11 mouse cellular contexts compared by ENCODE assay signal in genomic region chr13:101547887-101548286, GRCm38 (mm10).
DNase-seq lines count a peak whose midpoint lies in the region; ATAC-seq lines count a peak whose summit lies in the region.
"Had no signal": no experiment of that assay in that cellular context is flagged by ENCODE, and none has a peak within 500 bp of the region (broad histone marks: within the 10 kb centered on the region; RNA-seq: fewer than 3 reads in every experiment).

No protein-coding gene starts in this region.

- peak overlapping the region; percentile 51 for H3K9ac ChIP-seq in liver, embryonic 12.5 days

- H3K27ac ChIP-seq in liver, embryonic 12.5 days = peak overlapping the region; percentile 98

- 4% methylated on average over 6 of the region's 6 CpGs for WGBS in liver, embryonic 12.5 days (ENCODE audit: insufficient replicate concordance)

- 0 out of 2 replicates have a peak, but pooled peaks cover 4% of the 10 kb centered on the region for H3K27me3 ChIP-seq in liver, embryonic 12.5 days (replicated peaks)

- H3K4me1 ChIP-seq in liver, embryonic 12.5 days = peaks cover 96% of the 10 kb centered on the region

- ATAC-seq in frontal cortex, adult (ENCODE audit: low TSS enrichment) = peak; percentile 76
- peak; percentile 22 for ATAC-seq in liver, embryonic 12.5 days

- H3K4me2 ChIP-seq in liver, embryonic 12.5 days = peak overlapping the region; percentile 56
- H3K4me2 ChIP-seq: midbrain, embryonic 11.5 days had no signal

- no peak for DNase-seq in frontal cortex, postnatal 36 days (ENCODE audit: low spot score in 2 of 2)
- DNase-seq in right cerebral cortex, adult 18-20 months = peak; percentile 48
- DNase-seq in right cerebral cortex, postnatal 4 days = no peak
- DNase-seq in thymus, postnatal 4 days = peak; percentile 62
- DNase-seq in cerebellum, postnatal 36 days = no peak
- DNase-seq in kidney, postnatal 36 days = no peak
- DNase-seq: cerebellum, adult 18-20 months; gastrocnemius, postnatal 10 days had no signal

- H3K9me3 ChIP-seq in liver, embryonic 12.5 days (replicated peaks) = no peaks in the 10 kb centered on the region

- peak overlapping the region; percentile 14; the same call in 1 of the 2 replicates for H3K4me3 ChIP-seq in liver, embryonic 12.5 days

- no peaks in the 10 kb centered on the region for H3K36me3 ChIP-seq in liver, embryonic 12.5 days

Comparison
In these comparisons a context has a peak if more than half of its experiments do, and no peak if none do; other contexts are left out.
1. DNase-seq: peak in right cerebral cortex, adult 18-20 months (single experiment) and thymus, postnatal 4 days (single experiment); none in frontal cortex, postnatal 36 days (0 of 2), right cerebral cortex, postnatal 4 days (single experiment), cerebellum, postnatal 36 days (0 of 2) and kidney, postnatal 36 days (0 of 2).